Mouse (Mus musculus) left cerebral cortex, postnatal 14 days (tissue): ENCODE data around the gene Ccz1. TPM values are rescaled to one million over a fixed set of nuclear protein-coding genes. Genes with fewer than 3 reads are reported as not detected.

ENCODE experiments used
- DNase-seq, 2 experiments: peaks; one replicate each; pipeline ENCODE4 v3.0.0; 2021 to 2022; ENCODE audit warnings: low spot score in 2 of 2, mixed read lengths in 1 of 2
- intact Hi-C: fragments of 180-260 bp; cut with DNase I; formaldehyde crosslinking; loops from one replicate; pipeline ENCODE4 v1.15.1; 2025
- total RNA-seq, 2 experiments: library from RNA; stranded (reverse); gene quantifications; 2 replicates each; pipeline ENCODE4 v1.2.3; 2021

The Ccz1 gene
- total RNA-seq, 2 experiments from 2014 or later: 44.7 to 47.3 TPM

DNA sequence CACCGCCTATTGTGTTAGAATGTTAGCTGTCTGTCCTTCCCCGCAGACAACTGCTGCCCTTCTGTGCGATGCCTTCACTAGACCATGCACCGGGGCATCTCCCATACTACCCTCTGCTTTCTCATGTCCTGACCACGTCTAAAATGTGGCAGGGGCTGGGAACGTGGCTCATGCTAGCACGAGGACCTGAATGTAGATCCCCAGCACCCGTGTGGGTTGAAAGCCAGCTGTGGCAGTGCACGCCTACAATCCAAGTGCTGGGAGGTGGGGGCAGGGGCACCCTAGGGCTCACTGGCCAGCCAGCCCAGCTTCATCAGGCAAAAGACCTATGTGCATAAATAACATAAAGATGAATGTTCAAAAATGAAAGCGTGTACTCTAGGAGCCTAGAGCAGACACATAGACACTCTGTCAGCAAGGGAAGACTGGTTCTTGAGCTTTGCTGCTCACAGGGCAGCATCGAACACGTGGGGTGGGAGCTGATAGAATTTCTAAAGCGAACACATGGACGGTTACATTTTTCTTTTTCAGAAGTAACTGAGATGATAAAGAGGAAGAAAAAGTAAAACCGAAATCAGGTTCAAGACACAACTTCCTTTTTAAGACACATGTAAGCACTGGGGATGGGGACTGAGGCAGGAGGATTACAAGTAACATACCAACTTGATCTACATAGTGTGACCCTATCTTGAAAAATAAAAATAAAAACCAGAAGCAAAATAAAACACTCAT is 12.1 kb downstream of the Ccz1 start:
- intact Hi-C loops: no loop called here
- no peak for DNase-seq

DNA sequence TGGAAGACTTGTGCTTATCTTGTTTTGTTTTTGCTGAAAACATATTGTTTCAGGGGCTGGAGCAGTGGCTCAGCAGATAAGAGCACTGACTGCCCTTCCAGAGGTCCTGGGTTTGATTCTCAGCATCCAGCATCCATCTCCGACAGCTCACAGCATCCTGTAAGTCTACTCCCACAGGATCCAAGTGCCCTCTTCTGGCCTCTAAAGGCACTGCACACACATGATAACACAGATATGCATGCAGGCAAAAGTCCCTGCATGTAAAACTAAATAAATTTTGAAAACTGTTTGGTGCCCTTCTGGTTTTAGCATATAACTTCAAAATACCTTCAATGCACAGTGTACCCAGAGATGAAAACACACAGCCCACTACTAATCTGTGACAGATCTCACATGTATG is 15.3 kb downstream of the Ccz1 start:
- intact Hi-C loops: no loop called here
- no peak for DNase-seq

DNA sequence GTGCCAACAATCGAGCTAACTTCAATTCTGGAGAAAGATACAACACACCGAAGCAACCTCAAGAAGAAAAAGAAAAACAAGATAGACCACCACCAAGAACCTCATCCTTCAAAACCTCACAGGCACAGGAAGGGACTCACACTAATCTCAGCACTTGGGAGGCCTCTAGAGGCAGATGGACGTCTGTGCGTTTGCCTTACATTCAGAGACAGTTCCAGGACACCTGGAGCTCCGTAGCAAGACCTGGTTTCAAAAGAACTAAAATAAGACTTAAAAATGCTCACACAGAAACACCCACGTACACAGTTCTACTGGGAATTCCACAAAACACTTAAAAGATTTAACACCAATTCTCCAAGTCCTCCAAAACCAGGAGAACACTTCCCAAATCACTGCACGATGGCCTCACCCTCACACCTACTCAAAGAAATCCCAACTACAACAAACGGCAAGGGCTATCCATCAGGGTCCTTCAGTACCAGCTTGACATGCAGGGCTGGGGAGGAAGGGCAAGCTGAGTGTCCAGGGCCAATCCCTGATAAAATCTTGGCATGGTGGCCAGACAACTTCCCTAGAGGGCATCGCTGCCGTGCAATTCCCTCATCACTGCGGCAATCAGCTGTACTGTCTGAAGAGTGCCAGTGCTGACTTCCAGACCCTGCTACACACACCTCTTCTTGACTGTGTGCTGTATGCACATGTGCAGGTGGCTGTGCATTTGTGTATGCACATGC is 19.9 kb downstream of the Ccz1 start:
- intact Hi-C loops: no loop called here
- DNase-seq: peak in 1 of 2 experiments; percentile 51

DNA sequence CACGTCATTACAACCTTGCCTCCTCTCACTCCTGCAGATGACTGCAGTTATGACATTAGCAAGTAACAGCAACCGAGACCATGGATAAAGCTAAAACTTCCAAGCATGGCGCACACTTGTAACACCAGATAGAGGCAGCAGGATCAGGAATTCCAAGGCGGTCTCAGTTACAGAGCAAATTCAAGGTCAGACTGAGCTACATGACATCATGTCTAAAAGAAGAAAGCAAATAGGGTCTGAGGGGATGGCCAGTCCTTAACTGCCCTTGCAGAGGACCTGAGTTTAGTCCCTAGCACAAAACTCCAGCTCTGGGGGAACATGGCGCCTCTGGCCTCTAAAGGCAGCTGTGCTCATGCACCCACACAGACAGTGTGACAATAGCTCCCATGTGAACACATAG is 20.8 kb downstream of the Ccz1 start:
- intact Hi-C loops: no loop called here
- no peak for DNase-seq

DNA sequence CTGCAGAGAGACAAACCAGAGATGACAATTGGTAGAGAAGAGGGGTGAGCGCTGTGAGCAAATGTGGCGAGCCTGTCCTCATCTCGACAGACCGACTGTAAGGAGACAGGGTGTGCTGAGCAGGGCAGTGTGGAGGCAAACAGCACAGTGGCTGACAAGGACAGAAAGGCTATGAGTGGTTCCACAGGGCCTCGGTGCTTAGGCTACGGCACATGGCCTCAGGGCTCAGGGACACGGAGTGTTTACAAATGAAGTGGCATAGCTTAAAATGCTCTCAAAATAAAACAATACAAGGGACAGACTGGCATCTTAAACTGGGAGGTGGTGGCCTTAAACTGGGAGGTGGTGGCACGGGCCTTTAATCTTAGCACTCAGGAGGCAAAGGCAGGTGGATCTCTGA is 21.4 kb downstream of the Ccz1 start:
- DNase-seq: no peak

DNA sequence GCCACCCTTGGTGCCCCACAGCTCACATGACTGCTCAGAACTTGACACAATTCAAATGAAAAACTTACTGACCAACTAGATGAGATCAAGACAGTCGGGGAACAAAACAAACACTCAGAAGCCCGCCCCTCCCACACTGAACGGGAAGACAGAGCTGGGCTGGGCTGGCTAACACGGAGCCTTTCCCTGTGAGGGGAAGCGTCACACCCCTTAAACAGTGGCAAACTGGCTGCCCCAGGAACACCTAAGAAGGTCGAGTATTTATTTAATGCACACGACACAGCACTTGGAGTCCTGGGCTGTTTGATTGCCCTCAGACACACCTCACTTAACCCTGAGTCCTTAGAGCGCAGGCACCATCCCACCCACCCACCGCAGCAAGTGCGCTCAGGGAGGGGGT is 22.0 kb downstream of the Ccz1 start:
- DNase-seq: no peak
- intact Hi-C loops: no loop called here

More for the DNA sequence above, 21.4 kb downstream of the Ccz1 start:
- intact Hi-C loops: no loop called here

DNA sequence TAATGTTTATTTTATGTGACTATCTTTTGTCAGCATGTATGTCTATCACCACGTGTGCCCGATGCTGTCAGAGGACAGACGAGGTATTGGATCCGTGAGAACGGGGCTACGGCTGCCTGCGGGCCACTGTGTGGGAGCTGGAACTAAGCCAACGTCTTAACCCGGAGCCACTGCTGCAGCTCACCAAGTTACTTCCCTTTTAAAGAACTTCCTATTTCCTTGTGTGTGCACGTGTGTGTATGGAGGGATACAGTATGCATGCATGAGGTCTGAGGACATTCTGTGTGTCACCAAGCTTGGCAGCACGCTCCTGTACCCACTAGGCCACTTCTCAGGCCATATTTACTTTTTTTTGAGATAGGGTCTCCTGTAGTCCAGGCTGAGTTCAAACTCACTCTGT is 24.6 kb downstream of the Ccz1 start:
- no peak for DNase-seq
- intact Hi-C loops: no loop called here

DNA sequence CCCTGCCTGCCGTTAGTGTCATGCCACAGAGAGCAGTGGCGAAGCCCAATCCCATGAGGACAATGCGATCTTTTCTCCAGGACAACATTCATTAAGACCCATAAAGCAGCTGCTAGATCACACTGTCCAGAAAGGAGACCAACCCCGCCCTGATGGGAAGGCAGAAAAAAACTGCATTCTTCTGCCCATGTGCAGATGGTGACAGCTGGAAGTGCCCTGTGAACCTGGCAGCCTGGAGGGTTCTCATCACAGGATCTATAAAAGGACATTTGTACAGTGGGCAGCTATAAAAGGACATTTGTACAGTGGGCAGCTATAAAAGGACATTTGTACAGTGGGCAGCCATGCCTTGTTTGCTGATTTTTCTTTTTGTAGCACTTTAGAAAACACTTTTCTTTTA is 25.6 kb downstream of the Ccz1 start:
- intact Hi-C loops: no loop called here
- no peak for DNase-seq

DNA sequence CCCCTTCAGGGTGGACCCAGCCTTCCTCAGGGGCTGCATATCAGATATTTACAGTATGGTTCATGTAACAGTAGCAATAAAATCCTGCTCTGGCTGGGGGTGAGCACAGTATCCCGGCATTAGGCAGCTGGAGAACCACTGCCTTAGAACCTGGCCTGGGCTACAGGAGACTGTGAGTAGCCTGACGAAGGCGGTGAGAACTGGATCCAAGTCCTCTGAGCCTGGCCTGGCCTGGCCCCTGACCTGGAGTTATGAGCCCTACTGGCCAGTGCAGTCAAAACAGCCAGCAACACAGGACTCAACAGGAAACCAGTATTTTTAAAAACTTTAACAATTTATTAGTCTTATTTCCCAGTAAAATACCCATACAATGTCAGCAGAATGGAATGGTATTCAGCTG is 27.1 kb downstream of the Ccz1 start:
- DNase-seq: no peak

DNA sequence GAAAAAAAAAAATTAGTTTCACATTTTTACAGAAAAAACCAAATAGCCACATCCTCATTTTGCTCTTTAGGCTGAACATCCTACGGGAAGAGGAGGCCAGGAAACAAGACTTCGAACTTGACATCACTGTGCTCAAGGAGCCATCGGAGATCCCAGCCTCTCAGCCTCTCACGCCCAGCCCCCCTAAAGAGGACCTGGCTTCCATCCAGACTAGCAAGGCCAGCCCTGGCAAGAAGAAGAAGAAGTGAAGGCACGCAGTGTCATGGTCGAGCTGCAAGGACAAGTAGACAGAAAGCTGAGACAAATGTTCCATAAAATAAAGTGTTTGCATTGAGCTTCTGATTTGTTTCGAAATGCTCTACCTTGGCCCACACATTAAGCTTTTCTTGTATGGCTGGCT is 29.3 kb downstream of the Ccz1 start:
- intact Hi-C loops: no loop called here
- no peak for DNase-seq

More for the DNA sequence above, 27.1 kb downstream of the Ccz1 start:
- intact Hi-C loops: no loop called here

DNA sequence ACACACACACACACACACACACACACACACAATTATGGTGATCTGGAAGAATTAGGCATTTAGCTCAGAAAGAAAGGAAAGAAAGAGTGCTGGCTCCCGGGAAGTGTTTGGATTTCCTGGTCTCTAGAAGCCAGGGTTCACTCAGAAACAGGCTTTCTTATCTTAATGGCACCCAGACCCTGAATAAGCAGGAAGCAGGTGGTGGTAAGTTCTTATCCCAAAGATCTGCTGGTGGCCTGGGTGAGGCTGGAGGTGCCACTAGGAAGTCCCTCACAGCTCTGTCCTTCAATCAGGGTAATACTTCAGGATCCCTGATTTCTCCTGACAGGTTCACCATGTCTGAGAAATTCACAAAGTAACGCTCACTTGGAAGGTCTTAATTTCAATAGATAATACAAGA is 32.3 kb downstream of the Ccz1 start:
- no peak for DNase-seq
- intact Hi-C loops: no loop called here

DNA sequence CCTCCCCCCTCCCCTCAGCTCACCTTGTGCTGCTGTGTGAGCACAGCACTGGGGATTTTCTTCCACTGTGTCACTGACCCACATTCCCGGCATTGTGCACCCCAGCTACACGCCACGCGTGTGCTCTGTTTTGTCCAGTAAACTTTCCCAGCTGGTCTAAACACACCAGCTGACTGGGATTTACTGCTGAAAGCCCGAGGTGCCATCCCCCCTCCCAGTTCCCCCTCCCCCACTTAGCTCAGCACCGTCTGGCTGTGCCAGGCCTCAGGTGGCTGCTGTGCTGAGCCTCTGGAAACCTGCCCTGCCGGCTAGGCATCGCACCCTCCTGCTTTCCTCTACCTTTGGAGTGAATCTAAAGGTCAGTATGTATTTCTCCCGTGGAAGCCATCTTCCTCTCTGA is 33.8 kb downstream of the Ccz1 start:
- intact Hi-C loops: no loop called here
- no peak for DNase-seq

DNA sequence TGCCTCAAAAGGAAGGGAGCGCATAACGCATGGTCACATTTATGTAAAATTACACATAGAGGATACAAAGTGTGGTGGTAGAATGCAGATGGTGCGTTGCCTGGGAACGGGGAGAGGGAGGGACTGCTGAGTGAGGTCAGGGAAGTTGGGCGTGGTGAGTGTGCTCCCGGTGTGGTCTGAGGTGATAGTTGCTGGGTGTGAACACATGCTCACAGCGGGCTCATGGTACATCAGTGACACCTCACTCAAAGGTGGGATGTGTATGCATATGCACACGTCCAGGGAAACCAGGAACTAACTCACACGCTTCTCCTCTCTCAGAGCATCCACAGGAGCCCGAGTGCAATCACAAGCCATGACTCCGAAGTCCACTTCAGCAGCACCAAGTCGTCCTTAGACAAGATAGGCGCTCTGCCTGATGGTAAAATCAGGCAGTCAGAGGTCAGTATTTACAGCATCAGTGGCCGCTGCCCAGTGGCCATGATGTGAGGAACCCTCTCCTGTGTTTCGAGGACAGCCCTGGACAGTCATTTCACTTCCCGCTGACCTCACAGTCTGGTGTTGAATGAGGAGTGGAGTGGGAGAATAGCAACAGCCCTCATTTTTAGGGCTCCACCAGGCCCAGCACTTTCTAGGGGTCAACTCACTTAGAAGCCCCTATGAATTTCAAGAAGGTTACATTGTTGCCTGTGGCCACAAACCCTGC is 37.8 kb downstream of the Ccz1 start:
- intact Hi-C loops: loop anchor here (5.0 kb wide), 1 partner anchor 35 kb away; no protein-coding TSS in a partner anchor

DNA sequence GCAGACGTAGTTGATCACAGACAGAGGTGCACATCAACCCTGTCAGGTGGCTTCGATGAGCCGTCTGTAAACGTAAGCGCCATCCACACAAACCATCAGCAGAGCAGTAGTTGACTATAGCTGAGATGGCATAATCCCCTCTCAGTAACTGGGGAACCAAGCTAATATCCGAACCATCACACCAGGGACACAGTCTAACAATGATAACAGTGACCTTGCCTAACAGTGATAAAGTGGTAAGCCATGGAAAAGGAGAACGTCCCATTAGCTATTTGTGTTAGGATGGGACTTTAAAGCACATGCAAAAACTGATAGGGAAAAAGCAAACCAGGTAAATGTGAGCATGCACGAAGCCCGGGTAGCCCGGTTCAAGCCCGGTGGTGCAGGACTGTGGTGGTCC is 38.4 kb downstream of the Ccz1 start:
- DNase-seq: no peak
- intact Hi-C loops: loop anchor here (5.0 kb wide), 1 partner anchor 34 kb away; no protein-coding TSS in a partner anchor

More for the DNA sequence above, 37.8 kb downstream of the Ccz1 start:
- DNase-seq: peak in 1 of 2 experiments; percentile 35

DNA sequence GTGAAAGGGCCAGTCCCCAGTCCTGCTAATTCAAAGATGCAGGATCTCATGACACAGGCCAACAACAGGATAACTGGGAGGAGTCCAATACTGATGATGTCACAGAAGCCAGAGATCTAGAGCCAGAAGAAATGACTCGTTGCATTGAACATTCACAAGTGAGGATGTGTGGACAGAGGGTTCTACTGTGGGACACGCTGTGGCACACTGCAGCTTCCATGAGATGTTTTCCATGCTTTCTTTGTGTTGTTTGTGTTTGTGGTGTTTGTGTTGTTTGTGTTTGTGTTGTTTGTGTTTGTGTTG is 39.1 kb downstream of the Ccz1 start:
- no peak for DNase-seq
- intact Hi-C loops: loop anchor here (5.0 kb wide), 1 partner anchor 33 kb away; no protein-coding TSS in a partner anchor

DNA sequence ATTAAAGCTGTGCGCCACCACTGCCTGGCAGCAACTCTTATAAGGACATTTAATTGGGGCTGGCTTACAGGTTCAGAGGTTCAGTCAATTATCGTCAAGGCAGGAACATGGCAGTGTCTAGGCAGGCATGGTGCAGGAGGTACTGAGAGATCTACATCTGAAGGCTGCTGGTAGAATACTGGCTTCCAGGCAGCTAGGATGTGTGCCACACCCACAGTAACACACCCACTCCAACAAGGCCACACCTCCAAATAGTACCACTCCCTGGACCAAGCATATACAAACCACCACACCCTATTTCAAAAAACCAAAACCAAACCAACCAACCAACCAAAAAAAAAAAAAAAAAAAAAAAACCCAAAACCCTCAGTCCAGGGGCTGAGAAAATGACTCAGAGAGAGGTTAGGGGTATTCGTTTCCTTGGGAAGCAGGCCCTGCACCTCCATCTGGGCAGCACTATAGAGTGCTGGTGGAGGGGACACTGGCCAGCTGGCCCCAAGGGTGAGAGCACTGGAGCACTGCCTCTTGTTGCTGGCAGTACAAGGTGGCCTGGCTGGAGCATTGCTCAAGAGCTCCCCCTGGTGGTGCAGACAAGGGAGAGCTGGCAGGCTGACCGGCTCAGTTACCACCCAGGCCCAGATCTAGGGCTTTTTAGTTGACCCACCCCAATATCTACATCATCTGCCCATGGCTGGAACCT is 39.6 kb downstream of the Ccz1 start:
- intact Hi-C loops: loop anchor here (5.0 kb wide), 1 partner anchor 33 kb away; no protein-coding TSS in a partner anchor
- peak; percentile 28 to 61 for DNase-seq

DNA sequence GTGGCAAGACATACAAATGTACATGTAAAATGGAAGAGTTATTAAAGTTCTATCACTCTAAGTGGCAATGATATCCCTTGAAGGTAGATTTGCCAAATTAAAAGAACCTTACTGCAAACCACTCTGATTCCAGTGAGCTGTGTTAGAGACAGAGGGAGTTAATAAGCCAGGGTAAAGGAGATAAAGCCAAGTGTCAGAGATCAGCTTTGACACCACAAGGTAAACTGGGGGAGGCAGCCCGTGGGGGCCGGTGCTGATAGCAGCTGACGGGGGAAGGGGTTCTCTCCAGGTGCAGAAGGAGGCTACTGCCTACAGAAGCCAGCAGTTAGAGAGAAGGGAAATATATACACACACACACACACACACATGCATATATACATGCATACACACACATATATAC is 42.0 kb downstream of the Ccz1 start:
- no peak for DNase-seq

DNA sequence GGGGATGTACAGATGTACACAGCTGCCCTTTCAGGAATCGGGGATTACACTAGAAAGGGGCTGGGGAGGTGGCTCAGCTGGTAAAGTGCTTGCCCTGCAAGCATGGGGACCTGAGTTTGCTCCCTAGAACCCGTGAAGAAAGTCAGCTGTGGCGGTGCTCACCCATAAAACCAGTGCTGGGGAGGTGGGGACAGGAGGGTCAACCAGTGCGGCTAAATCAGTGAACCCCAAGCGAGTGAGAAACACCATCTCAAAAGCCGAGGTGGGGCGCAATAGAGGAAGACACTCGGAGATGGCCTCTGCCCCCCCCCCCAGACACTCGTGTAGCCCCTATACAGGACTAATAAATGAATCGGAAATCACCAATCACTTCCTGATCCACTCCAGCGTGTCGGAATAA is 48.0 kb downstream of the Ccz1 start:
- DNase-seq: no peak
- intact Hi-C loops: no loop called here

More for the DNA sequence above, 42.0 kb downstream of the Ccz1 start:
- intact Hi-C loops: no loop called here

DNA sequence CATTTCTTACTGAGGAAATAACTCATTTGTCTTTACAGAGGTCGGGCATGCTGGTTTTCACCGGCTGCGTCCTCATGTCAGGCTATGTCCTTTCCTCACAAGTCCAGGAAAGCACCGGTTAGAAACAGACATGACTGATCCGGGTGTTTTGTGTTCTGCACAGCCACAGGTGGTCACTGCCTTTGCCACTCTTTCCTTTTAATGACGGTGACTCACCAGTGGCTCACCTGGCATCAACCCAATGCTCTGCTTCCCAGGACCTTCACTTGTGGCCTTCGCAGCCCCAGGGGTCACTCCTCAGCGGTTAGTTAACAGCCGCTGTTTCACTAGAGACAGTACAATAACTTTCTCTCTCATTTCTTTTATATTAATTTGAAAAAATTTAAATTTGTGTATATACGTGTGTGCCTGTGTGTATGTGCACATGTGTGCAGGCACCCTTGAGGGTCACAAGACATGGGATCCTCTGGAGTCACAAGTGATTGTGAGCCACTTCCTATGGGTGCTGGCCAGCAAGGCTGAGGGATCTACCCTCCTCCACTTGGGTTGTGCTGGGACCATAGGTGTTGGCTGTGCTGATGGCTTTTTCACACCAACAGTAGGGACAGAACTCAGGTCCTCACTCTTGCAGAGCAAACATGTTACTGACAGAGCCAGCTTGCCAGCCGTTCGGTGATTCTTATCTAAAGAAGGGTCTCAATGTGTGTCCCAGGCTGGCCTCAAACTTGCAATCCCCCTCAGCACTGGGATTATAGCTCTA is 48.9 kb downstream of the Ccz1 start:
- DNase-seq: no peak
- intact Hi-C loops: no loop called here
